Mouse (Mus musculus) liver, adult 2 months (tissue): ENCODE measurements around the gene Rrbp1.

ENCODE experiments used
- CTCF ChIP-seq: fragments of 200-500 bp; IDR thresholded peaks from 2 replicates; pipeline ENCODE4 v1.5.1; 2011; ENCODE audit warnings: low read depth, low read length, control low read depth
- POLR2A ChIP-seq: fragments of 200-500 bp; IDR thresholded peaks from 2 replicates; pipeline ENCODE4 v1.6.1; 2011; ENCODE audit warnings: low read length, control low read depth; ENCODE audit not compliant: insufficient read depth; ENCODE audit errors: extremely low read depth

- no peak for TF ChIP-seq CTCF
- no peak for TF ChIP-seq POLR2A
Measured at GRCm38 (mm10) chr2:143929607-143930311, 81.3 kb downstream of the Rrbp1 start.
